Mouse (Mus musculus) left cerebral cortex, postnatal 10 days (tissue): ENCODE measurements around the gene Elf4. TPM values are rescaled to one million over a fixed set of nuclear protein-coding genes. Genes with fewer than 3 reads are reported as not detected.

ENCODE experiments used
- DNase-seq, 2 experiments: peaks; one replicate each; pipeline ENCODE4 v3.0.0; 2021 to 2022; ENCODE audit warnings: low spot score in 2 of 2, mixed read lengths in 1 of 2; ENCODE audit errors: extremely low spot score in 1 of 2
- intact Hi-C: fragments of 180-260 bp; cut with DNase I; formaldehyde crosslinking; loops from one replicate; pipeline ENCODE4 v1.15.1; 2025
- total RNA-seq, 2 experiments: library from RNA; stranded (reverse); gene quantifications; 2 replicates each; pipeline ENCODE4 v1.2.3; 2021

Elf4 gene
- 1 to 10 TPM in 1 of 2 experiments, under 1 TPM in 1; 0.93 to 1.0 TPM for total RNA-seq

DNA sequence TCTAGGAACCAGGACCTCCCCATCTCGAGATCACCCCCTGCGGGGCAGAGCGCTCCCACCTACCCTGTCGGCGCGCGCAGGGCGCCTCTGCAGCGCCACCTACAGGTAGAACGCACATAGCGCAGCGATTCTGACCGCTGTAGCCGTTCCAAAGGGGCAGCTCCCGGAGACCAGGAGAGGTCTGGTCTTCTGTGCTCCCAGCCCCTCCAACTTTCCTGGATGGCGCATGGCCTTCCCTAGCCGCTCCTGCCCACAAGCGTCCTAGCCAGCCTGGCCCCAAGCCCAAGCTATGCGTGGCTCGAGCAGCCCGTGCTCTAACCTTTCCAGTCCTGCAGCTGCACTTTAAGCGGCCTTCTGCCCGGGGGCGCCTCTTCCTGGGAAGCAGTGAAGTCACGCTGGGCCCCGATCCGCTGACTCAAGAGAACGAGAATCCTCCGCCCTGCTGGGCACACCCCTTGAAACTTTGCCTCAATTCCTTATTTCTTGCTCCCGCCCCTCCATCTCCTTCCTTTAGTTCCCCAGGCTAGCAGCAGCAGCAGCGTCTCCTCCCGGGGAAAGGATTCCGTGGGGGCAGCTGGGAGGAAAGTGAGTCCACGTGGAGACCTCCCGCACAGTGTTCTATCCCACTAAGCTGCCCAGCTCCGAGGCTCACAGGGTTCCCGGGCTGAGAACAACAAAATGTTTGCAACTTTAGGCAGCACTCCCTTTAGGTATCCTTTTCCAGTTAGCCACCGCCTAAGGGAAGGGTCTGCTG is at the start of gene Elf4:
Gene Elf4, minus strand, starts transcription at position 379 of the 754 bp plus-strand sequence.
- intact Hi-C loops = no loop called here

DNA sequence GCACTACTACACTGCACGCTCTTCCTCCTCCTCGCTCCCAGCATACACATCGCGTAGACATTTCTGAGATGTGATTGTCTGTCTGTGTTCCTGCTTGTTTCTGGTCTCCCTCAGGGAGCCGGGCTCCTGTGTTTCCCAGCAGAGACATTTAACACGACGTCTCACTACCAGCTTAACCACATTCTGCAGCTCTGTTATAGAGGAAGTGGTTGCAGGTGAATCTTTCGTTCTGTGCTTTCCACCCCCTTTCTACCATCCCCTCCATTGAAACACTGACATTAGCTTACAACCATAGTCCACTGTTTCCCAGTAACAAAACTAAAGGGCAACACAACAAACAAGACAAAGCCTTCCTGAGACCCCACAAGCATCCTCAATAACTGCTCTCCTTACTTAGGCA is 30.8 kb upstream of the Elf4 start:
- intact Hi-C loops = no loop called here
- no peak for DNase-seq

More for the DNA sequence above, at the start of gene Elf4:
- DNase-seq = peak; percentile 13 to 69

DNA sequence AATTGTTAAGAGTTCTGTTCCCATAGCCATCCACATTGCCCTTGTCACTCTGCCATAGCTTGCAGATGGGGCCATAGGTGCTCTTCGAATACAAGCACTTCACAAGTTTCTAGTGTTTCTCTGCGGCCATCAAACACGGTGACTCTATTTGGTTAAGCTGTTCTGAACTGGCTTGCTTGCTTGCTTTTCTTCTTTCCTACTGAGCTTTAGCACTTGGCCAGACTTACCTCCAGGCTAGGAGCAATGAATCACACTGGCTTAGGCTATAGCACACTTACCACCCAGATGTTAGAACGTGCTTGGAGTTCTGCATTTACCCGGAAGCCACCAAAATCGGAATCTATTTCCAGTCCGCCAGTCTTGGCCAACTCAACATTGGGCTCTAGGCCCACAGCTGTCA is 18.8 kb upstream of the Elf4 start:
- intact Hi-C loops = no loop called here
- no peak for DNase-seq

DNA sequence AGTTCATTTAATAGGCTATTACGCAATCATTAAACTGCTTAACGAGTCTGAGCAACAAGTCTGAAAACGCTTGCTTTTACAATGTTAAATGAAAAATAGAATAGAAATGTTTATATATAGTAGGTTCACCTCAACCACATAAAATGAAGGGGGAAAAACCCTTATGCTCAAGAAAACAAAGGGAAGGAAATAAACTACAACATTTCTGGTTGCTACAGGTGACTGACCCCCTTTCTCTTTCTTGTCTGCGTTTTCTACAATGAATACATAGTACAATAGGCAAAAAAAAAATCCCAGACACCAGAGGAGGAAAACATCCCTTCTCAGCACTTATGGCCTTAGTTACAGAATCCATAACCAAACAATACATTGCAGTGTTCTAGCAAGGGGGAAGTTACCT is 18.2 kb upstream of the Elf4 start:
- no peak for DNase-seq
- intact Hi-C loops = no loop called here

DNA sequence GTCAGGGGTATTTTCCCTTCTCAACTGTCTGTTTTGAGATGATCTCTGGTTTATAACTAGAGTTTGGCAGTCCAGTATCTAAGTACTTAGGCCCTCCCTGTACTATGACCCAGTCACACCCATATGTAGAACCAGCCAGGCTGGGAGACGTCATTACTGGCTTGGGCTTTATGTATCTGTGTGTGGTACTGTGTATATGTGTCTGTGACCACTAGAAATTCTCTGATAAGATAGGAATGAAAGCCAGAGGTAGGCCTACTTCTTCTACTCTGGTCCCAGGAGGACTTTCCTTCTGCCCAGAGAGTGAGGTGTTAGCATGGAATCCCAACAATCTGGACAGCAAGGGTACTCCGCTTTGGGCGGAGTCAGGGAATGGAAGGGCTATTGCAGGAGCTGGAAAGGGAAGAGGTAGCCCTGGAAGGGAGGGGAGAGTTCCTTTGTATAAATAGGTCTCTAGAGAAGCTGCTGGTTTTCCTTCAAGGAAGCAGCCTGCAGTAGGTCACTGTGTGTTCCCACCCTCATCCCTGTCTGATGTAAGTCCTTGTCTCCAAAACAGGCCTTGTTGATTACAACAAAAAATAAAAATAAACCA is 4.5 kb upstream of the Elf4 start:
- no peak for DNase-seq
- intact Hi-C loops = no loop called here

- intact Hi-C loops = no loop called here
- no peak for DNase-seq
Observed at GRCm38 (mm10) chrX:48466174-48466573, 3.2 kb upstream of the Elf4 start.

GRCm38 (mm10) chrX:48464436-48464835 is 1.5 kb upstream of the Elf4 start:
- intact Hi-C loops = no loop called here
- no peak for DNase-seq

- intact Hi-C loops = no loop called here
- no peak for DNase-seq
Observed at GRCm38 (mm10) chrX:48463636-48464035, 704 bp upstream of the Elf4 start.

DNA sequence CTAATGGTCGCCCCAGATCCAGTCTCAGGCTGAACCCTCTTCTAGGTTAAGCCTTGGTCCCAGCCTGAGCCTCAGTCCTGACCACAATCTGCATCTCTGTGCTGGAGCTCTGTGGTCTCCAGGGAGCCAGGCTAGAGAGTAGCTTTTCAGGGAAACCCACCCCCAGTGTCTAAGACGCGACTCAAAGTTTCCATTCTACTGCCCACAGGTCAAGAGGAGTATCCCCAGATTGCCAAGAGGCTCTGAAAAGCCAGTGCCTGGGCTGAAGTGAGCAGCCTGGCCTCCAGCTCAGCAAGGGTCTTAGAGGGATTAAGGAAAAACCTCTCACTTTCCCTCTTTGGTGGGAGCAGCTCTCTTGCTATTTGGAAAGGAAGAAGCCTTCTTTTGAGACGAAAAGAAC is 635 bp downstream of the Elf4 start:
- no peak for DNase-seq
- intact Hi-C loops = no loop called here

DNA sequence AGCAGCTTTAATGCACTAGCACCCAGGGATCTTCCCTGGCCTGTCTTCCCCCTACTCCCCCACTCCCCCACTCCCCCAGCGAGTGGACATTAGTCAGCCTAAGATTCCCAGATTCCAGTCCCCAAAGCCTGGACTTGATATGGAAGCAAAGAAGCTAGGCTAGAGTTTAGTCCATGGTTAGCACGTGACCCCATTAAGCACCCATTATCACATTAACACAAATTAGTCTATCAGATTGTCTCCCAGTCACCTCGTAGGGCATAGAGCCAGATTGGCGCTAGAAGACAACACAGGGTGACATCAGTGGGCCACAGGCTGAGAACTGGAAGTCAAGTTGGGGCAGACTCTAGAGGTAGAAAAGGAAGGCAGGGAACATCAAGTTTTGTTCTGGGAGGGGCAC is 1.9 kb downstream of the Elf4 start:
- intact Hi-C loops = no loop called here
- no peak for DNase-seq

DNA sequence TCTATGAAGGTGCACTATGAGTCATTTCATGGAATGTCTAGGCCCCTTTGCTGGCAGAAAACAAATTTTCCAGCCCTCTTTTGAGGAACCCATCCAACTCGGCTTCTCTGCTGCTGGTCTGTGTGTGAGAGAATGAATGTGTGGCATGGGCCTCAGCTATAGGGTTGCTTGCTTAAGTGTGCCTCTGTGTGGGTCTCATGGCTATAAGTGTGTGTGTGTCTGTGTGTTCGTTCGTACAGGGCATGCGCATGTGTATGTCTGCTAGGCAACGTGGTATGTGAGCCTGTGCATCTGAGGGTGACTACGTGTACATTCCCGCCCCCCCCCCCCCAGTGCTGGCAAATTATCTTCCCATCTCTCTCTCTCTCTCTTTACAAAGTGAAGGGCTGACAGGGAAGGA is 2.4 kb downstream of the Elf4 start:
- no peak for DNase-seq
- intact Hi-C loops = no loop called here

GRCm38 (mm10) chrX:48456956-48457355 is 6.0 kb downstream of the Elf4 start:
- intact Hi-C loops = no loop called here

GRCm38 (mm10) chrX:48455018-48455417 is 7.9 kb downstream of the Elf4 start:
- intact Hi-C loops = no loop called here
- no peak for DNase-seq

More at GRCm38 (mm10) chrX:48456956-48457355, 6.0 kb downstream of the Elf4 start:
- DNase-seq = no peak

DNA sequence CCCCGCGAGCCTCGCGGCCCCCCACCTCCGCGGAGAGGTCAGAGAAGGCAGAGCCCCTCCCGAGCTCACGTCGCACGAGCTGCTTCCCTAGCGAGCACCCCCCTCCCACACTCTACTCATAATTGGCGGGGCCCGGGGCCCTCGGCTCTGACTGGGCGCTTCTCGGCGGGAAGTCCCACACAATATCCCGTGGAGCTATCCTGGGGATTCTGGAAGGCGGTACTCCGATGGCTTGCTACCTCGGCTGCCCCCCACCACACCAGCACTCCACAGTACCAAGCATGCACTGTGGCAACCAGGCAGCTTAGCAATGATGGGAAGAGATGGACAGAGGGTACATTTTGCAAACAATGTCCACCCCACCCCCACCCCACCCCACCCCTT is 8.4 kb downstream of the Elf4 start:
- intact Hi-C loops = no loop called here
- DNase-seq = no peak

DNA sequence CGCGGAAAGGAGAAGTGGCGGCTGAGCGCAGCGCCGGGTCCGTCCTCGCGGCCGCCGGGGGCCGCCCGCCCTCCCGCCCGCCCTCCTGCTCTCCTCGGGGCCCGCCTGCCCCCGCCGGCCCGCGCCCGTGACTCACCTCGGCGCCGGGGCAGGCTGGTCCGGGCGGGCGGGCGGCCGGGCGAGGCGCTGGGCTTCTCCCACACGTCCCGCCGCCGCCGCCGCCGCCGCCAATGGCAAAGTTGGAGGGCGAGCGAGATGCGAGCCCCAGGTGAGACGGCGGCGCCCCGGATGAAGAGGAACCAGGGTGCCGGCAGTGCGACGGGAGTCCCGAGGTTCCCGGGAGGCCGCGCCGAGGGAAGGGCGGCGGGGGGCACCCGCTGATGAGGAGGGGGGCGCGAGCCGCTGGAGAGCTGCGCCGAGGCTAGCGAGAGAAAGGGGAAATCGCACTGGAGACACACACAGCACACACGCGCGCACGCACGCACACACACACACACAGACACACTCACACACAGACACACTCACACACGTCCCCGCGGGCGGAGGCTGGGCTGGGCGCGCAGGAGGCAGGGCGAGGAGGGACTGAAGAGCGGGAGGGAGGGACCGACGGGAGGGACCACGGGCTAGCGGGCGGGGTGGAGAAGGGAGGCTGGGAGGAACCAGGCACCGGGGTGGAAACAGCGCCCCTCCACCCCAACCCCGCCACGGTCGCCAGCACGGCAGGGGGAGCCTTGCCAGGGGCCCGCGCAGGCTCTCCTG is 9.0 kb downstream of the Elf4 start:
- peak in 1 of 2 experiments; percentile 78 for DNase-seq
- intact Hi-C loops = no loop called here

GRCm38 (mm10) chrX:48452931-48453673 is 9.8 kb downstream of the Elf4 start:
- intact Hi-C loops = no loop called here
- DNase-seq = peak in 1 of 2 experiments; percentile 28

DNA sequence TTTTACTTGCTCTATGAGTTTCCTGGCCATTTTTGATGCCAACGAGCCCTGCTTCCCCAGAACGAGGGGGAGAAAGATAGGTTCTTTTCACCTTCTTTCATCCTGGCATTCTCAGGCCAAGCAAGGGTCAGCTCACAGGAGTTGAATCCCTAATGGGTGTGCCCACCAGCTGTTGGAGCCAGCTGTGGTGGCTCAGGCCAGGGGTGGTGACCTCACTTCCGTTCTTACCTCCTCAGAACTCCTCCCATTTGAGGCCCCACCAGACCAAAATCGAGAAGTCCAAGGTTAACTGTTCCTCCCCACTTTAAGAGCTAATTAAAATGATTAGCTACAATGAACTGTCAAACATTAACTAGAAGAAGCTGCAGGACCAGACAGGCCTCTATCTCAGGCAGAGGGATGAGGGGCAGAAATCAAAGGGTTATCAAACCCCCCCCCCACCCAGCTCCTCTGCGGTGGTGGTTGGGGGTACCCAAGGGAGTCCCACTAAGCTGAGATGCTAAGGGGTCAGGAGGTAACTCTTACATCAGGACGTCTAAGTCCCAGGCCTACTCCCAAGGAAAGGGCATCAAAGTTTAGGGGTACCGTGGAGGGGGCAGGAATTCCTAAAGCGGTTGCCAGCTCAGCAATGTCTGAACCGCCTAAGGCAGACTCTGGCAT is 10.6 kb downstream of the Elf4 start:
- DNase-seq = no peak
- intact Hi-C loops = no loop called here

GRCm38 (mm10) chrX:48449646-48450045 is 13.3 kb downstream of the Elf4 start:
- no peak for DNase-seq
- intact Hi-C loops = no loop called here

DNA sequence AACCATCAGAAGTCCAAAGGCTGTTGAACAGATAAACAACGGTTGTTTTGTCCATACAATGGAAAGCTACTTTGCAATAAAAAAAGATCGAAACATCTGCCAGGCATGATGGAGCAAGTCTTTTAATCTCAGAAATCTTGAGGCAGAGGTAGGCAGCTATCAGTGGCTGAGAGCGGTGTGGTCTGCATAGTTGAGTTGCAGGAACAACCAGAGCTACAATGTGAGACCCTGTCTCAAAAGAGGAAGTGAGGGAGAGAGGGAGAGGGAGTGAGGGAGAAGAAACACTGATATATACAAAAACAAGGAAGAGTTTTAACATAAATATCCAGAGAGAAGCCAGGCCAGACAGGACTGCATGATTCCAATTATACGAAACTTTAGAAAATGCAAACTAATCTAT is 18.3 kb downstream of the Elf4 start:
- intact Hi-C loops = no loop called here
- DNase-seq = no peak
